ENCODE assay signal across 9 mouse cellular contexts in genomic region chr8:109863398-109863797, GRCm38 (mm10). TPM values are rescaled to one million over a fixed set of nuclear protein-coding genes. Genes with fewer than 3 reads are reported as not detected.
DNase-seq lines count a peak whose midpoint lies in the region; ATAC-seq and TF ChIP-seq lines count a peak whose summit lies in the region.
"Had no signal": no experiment of that assay in that cellular context is flagged by ENCODE, and none has a peak within 500 bp of the region (broad histone marks: within the 10 kb centered on the region; RNA-seq: fewer than 3 reads in every experiment).

No protein-coding gene starts in this region.

- H3K9me3 ChIP-seq in megakaryocyte, embryonic 14.5 days: no peaks in the 10 kb centered on the region
- H3K9me3 ChIP-seq in forebrain, embryonic 10.5 days: no peaks in the 10 kb centered on the region
- no peaks in the 10 kb centered on the region for H3K9me3 ChIP-seq in hindbrain, postnatal 0 days (ENCODE audit: low read length)
- H3K9me3 ChIP-seq in intestine, embryonic 15.5 days: no peaks in the 10 kb centered on the region
- H3K9me3 ChIP-seq: limb, embryonic 15.5 days had no signal

- no peaks in the 10 kb centered on the region for H3K27me3 ChIP-seq in megakaryocyte, embryonic 14.5 days (replicated peaks)
- H3K27me3 ChIP-seq in forebrain, embryonic 10.5 days (ENCODE audit: poor library complexity, severe bottlenecking): no peaks in the 10 kb centered on the region
- H3K27me3 ChIP-seq in hindbrain, postnatal 0 days (ENCODE audit: insufficient read depth, low read length): no peaks in the 10 kb centered on the region
- H3K27me3 ChIP-seq in intestine, embryonic 15.5 days (replicated peaks): no peaks in the 10 kb centered on the region
- H3K27me3 ChIP-seq: limb, embryonic 15.5 days had no signal

- H3K36me3 ChIP-seq in megakaryocyte, embryonic 14.5 days (replicated peaks; ENCODE audit: low read length): peaks cover 57% of the 10 kb centered on the region
- H3K36me3 ChIP-seq in forebrain, embryonic 10.5 days (replicated peaks): peaks cover 56% of the 10 kb centered on the region
- H3K36me3 ChIP-seq in hindbrain, postnatal 0 days (ENCODE audit: insufficient read depth, low read length): peaks cover 37% of the 10 kb centered on the region
- H3K36me3 ChIP-seq in intestine, embryonic 15.5 days: peaks cover 12% of the 10 kb centered on the region; the same call in 1 of the 2 replicates

- H3K4me1 ChIP-seq in brown adipose tissue, adult 24 weeks (ENCODE audit: control insufficient read depth, insufficient read depth, insufficient read length, low read length): peaks cover 9% of the 10 kb centered on the region; the same call in 1 of the 2 replicates
- peaks cover 46% of the 10 kb centered on the region for H3K4me1 ChIP-seq in megakaryocyte, embryonic 14.5 days
- H3K4me1 ChIP-seq in forebrain, embryonic 10.5 days: peaks cover 6% of the 10 kb centered on the region
- H3K4me1 ChIP-seq in hindbrain, postnatal 0 days (ENCODE audit: insufficient read depth, low read length): no peaks in the 10 kb centered on the region
- 0 out of 2 replicates have a peak, but pooled peaks cover 2% of the 10 kb centered on the region for H3K4me1 ChIP-seq in intestine, embryonic 15.5 days (replicated peaks)

- DNase-seq in adrenal gland, postnatal 10 days: peak; percentile 21
- DNase-seq in adrenal gland, adult 8-10 months: no peak
- DNase-seq in kidney, postnatal 10 days: peak; percentile 69
- DNase-seq in forebrain, embryonic 10.5 days (ENCODE audit: extremely low spot score, low spot score): no peak
- DNase-seq in hindbrain, postnatal 0 days (ENCODE audit: low spot score): no peak

- no peak for TF ChIP-seq CTCF in hindbrain, postnatal 0 days (IDR thresholded peaks at IDR 0.05; ENCODE audit: low read depth)

- 0 out of 2 replicates have a peak overlapping the region, but pooled peaks have one; percentile 31 for H3K27ac ChIP-seq in brown adipose tissue, adult 24 weeks (replicated peaks; ENCODE audit: low read depth, low read length)
- no peak overlapping the region for H3K27ac ChIP-seq in forebrain, embryonic 10.5 days
- H3K27ac ChIP-seq in hindbrain, postnatal 0 days: no peak overlapping the region
- H3K27ac ChIP-seq in intestine, embryonic 15.5 days: no peak overlapping the region
- H3K27ac ChIP-seq: limb, embryonic 15.5 days had no signal

- WGBS in forebrain, embryonic 10.5 days: 87% methylated on average over 2 of the region's 2 CpGs
- 85% methylated on average over 2 of the region's 2 CpGs for WGBS in hindbrain, postnatal 0 days
- 64% methylated on average over 2 of the region's 2 CpGs for WGBS in intestine, embryonic 15.5 days

- H3K4me3 ChIP-seq in brown adipose tissue, adult 24 weeks (ENCODE audit: insufficient read depth, low read depth, low read length): no peak overlapping the region
- H3K4me3 ChIP-seq in megakaryocyte, embryonic 14.5 days (replicated peaks): peak overlapping the region; percentile 86
- no peak overlapping the region for H3K4me3 ChIP-seq in forebrain, embryonic 10.5 days
- no peak overlapping the region for H3K4me3 ChIP-seq in hindbrain, postnatal 0 days (ENCODE audit: low read length)
- no peak overlapping the region for H3K4me3 ChIP-seq in intestine, embryonic 15.5 days (replicated peaks)
- H3K4me3 ChIP-seq: limb, embryonic 15.5 days had no signal

- ATAC-seq in hindbrain, postnatal 0 days: no peak
- no peak for ATAC-seq in intestine, embryonic 15.5 days

- H3K4me2 ChIP-seq in hindbrain, postnatal 0 days (ENCODE audit: low read depth, low read length): no peak overlapping the region
- H3K4me2 ChIP-seq in intestine, embryonic 15.5 days (replicated peaks): no peak overlapping the region
- H3K4me2 ChIP-seq: limb, embryonic 15.5 days had no signal

- no peak overlapping the region for H3K9ac ChIP-seq in hindbrain, postnatal 0 days (replicated peaks; ENCODE audit: low read length)
- no peak overlapping the region for H3K9ac ChIP-seq in intestine, embryonic 15.5 days
- H3K9ac ChIP-seq: limb, embryonic 15.5 days had no signal

RNA-seq across cellular contexts. Expression of gene Phlpp2, which starts 4.9 kb away (rescaled TPM):
- 10 to 100 TPM in 1 of 2 experiments, 1 to 10 TPM in 1; 8.0 to 11.4 TPM for total RNA-seq in adrenal gland, postnatal 10 days (2021)
- 10 to 100 TPM in 3 of 4 experiments, 1 to 10 TPM in 1; 10.0 to 13.2 (median 11.6) TPM for total RNA-seq in adrenal gland, adult 8-10 months (2022)
- 2.3 and 2.4 TPM in 2 replicates for polyA plus RNA-seq in brown adipose tissue, adult 24 weeks (2012; ENCODE audit: insufficient read depth, insufficient read length, missing spikeins)
- 0.45 TPM in 1 of 2 replicates, not detected in the other for polyA plus RNA-seq in megakaryocyte, embryonic 14.5 days (2012; ENCODE audit: insufficient read depth, low replicate concordance)
- polyA plus RNA-seq in forebrain, embryonic 10.5 days (2016; fragmentation: Nextera tagmentation; extraction: Ambion mirVana): 2.2 and 2.9 TPM in 2 replicates
- 10.4 and 11.2 TPM in 2 replicates for total RNA-seq in hindbrain, postnatal 0 days (2014; rRNA removed)
- 3.8 and 4.3 TPM in 2 replicates for polyA plus RNA-seq in hindbrain, postnatal 0 days (2015; fragmentation: Nextera tagmentation; extraction: Ambion mirVana)
- 2.1 and 2.4 TPM in 2 replicates for polyA plus RNA-seq in intestine, embryonic 15.5 days (2015; fragmentation: Nextera tagmentation; extraction: Ambion mirVana)

Comparison
In these comparisons a context has a peak if more than half of its experiments do, and no peak if none do; other contexts are left out.
1. DNase-seq: peak in adrenal gland, postnatal 10 days (single experiment) and kidney, postnatal 10 days (single experiment); none in adrenal gland, adult 8-10 months (single experiment), forebrain, embryonic 10.5 days (single experiment) and hindbrain, postnatal 0 days (single experiment).